Mouse (Mus musculus): ENCODE data around the gene Zfp950. TPM values are rescaled to one million over a fixed set of nuclear protein-coding genes. Genes with fewer than 3 reads are reported as not detected.
"Not testable (repeated sequence)": the region's sequence is repeated elsewhere in the genome, so short reads cannot be mapped to it uniquely, and the experiment has no call there.

Zfp950 gene
- 1 to 10 TPM; 3.6 to 6.7 TPM for total RNA-seq (2021)
- long read RNA-seq, experiment 1, full-length matches to known transcripts = 1 of 5 reads
- long read RNA-seq, experiment 1, partial matches to known transcripts = 0 of 5 reads
- long read RNA-seq, experiment 1, other reads (novel, unspliced or antisense) = 4 of 5 reads
- long read RNA-seq, experiment 2, full-length matches to known transcripts = 2 of 4 reads
- long read RNA-seq, experiment 2, partial matches to known transcripts = 0 of 4 reads
- long read RNA-seq, experiment 2, other reads (novel, unspliced or antisense) = 2 of 4 reads

DNA sequence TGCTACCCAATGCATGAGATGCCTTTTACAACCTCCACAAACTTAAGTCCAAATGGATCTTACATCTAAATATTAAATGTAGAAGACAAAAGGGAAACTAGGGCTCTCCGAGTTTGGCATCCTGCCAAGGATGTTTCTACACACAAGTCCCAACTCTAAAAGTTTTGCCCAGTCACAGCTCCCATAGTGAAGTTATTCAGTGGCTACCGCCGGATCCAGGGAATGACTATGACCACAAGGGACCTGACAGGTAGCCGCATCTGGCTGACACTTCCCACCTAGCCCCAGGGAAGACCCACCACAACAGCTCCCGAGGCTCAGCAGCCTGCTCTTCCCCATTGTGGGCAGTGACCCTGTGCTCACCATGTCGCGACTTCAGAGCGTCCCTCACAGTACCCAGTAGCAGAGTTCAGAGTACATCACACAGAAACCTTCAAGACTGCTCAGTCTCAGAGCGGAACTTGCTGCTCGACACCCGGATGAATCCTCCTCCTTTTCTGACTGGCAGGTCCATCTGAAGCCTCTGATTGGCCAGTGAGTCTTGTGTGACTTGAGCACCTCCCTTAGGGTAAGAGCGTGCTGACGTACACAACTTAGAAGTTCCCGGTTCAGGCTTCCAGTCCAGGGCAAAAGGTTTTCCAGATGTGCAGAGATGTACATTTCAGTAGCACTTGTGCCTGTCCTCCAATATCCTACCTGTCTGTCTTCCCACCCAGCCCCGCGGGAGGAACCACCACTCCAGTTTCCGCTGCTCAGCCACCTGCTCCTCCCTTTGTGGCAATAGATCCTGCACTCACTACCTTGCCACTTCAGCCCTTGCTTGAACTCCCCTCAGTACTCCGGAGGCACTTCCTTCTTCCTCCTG lies at the start of gene Zfp950:
Gene Zfp950, minus strand, starts transcription at position 499 of the 865 bp plus-strand sequence.
- DNase-seq = peak; percentile 59 to 68
- intact Hi-C loops (cut with DNase I) = no loop called here

GRCm38 (mm10) chr19:61183590-61183989 lies 43.0 kb upstream of the Zfp950 start, which contains the start of gene Gm6020:
TSS of gene Gm6020 (plus strand) at chr19:61183890.
- DNase-seq; intact Hi-C loops (cut with DNase I): not testable (repeated sequence)

DNA sequence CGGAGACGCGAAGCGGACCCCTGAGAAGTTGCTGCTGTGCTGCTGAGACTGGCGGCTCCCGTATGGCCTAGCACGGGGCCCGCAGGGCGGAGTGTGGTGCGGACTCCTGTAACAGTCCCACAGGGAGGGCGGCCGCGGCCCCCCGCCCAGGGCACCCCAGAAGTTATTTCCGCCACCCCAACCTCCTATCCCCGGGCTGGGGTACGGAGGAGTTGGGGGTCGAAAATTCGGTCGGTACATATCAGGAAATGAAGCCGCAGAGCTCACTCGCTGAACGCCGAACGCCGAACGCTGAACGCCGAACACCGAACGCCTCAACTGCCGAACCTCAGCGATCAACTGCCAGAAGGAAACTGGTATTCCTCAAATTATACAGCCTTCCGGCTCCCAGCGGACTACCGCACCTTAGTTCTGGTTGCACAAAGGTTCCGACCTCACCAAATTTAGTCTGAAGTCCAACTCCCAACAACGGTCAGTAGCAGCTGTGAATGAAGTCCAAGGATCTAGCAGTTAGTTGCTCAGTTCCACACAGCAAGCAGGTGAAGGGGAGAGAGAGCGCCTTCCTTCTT lies 35.2 kb upstream of the Zfp950 start, which contains the start of gene Gm7102:
Gene Gm7102, minus strand, starts transcription at position 554 of the 569 bp plus-strand sequence.
- intact Hi-C loops (cut with DNase I) = no loop called here

DNA sequence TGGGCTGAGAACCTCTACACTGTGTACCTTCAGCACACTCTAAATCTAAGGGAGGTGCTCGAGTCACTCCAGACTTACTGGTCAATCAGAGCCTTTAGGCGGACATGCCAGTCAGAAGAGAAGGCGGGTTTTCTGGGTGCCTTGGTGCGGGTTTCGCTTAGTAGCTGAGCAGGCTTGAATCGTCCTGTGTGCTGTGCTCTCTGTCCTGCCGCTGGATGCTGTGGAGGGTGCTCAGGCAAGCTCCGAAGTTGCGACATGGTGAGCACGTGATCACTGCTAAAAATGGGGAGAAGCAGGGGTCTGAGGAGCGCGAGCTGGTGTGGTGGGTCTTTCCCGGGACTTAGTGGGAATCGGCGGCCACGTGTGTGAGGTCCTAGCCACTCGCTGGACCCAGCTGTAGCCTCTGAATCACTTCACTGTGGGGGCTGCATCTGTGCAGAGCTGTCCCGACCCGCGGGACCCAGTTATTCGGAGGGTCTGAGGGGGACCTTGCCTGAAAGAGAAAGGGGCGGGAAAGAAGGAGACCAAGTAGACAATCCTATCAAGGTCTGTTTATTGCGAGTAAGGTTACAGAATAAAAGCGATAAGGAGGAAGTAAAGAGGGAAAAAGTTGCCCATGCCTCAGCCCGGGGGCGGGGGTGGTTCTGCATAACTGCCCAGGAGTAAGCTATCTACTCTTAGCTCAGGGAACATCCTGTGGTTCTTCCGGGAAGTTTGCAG lies 11.2 kb upstream of the Zfp950 start:
- intact Hi-C loops (cut with DNase I) = no loop called here
- no peak for DNase-seq

More for the DNA sequence above, 35.2 kb upstream of the Zfp950 start, which contains the start of gene Gm7102:
- DNase-seq = no peak

DNA sequence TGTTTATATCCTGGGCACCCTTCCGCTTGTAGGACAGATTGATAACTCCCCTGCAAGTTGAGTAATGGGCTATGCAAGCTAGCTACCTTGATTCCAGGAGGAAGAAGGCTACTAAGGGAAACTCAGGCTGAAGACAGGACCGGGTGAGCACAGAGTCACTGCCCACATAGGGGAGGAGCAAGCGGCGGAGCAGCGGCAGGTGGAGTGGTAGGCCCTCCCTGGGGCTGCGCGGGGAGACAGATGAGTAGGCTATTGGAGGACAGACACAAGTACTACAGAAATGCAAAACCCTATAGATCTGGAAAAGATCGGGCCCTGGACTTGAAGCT lies 10.7 kb upstream of the Zfp950 start:
- no peak for DNase-seq
- intact Hi-C loops (cut with DNase I) = no loop called here

DNA sequence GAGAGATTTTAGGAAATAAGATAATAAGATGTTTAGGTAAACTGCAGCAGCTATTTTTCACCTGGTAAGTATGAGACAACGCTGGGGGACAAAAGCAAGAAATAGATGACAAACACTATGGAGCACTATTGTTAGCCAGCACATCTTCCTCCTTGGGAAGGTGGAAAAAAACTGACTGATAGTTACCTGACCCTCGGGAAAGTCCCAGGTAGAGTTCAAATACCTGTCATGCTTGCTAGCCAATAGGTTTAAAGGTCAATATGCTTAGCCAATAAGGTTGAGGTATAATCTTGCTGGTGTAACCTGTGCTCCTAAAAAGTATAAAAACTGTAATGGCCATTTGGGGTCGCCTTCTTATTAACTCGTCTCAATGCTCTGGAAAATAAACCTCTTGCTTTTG lies 659 bp upstream of the Zfp950 start:
- no peak for DNase-seq
- intact Hi-C loops (cut with DNase I) = no loop called here

GRCm38 (mm10) chr19:61138655-61139054 lies 2.0 kb downstream of the Zfp950 start:
- no peak for DNase-seq

GRCm38 (mm10) chr19:61131096-61131495 lies 9.5 kb downstream of the Zfp950 start:
- DNase-seq = no peak
- intact Hi-C loops (cut with DNase I) = no loop called here

More at GRCm38 (mm10) chr19:61138655-61139054, 2.0 kb downstream of the Zfp950 start:
- intact Hi-C loops (cut with DNase I) = no loop called here

- DNase-seq = no peak
- intact Hi-C loops (cut with DNase I) = no loop called here
Measured at GRCm38 (mm10) chr19:61110184-61110583, 30.5 kb downstream of the Zfp950 start.

DNA sequence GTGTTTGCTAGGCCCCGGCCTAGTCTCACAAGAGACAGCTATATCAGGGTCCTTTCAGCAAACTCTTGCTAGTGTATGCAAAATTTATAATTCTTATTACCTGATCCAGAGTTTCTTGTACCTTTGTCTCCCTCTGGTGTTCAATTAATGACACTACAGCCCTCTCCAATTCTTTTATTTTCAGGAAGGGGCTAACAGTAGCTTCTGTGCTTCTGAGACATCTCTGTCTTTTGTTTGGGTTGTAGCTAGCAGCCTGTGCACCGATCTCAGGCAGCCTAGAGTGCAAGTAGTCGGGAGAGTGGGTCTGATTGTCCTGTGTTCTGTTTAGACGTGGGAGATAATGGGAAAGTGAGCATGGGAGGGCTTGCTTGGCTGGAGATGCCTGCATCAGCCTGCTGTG lies 42.9 kb downstream of the Zfp950 start:
- no peak for DNase-seq
- intact Hi-C loops (cut with DNase I) = no loop called here

- intact Hi-C loops (cut with DNase I) = no loop called here
- DNase-seq = no peak
Measured at GRCm38 (mm10) chr19:61096776-61097175, 43.9 kb downstream of the Zfp950 start.

GRCm38 (mm10) chr19:61090541-61090940 lies 50.1 kb downstream of the Zfp950 start:
- intact Hi-C loops (cut with DNase I) = no loop called here
- DNase-seq = no peak

DNA sequence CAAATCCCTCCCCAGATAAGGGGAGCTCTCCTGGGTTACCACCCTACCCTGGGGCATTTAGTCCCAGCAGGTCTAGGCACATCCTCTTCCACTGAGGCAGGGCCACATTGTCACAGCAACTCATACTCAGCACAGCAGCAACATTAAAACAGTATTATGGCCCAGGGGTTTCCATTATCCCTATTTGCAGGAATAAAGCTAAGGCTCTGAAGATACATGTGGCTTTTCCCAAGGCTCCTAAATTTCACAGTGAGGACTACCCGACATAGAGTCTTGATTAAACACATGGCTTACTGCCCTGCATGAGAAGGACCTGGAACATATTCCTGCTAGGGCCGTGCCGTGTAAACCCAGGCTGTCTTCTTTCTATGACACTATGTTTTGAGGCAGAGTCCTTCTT lies 51.6 kb downstream of the Zfp950 start:
- intact Hi-C loops (cut with DNase I) = no loop called here
- DNase-seq = no peak

GRCm38 (mm10) chr19:61087781-61088180 lies 52.9 kb downstream of the Zfp950 start:
- intact Hi-C loops (cut with DNase I) = no loop called here
- no peak for DNase-seq

GRCm38 (mm10) chr19:61085217-61085616 lies 55.4 kb downstream of the Zfp950 start:
- intact Hi-C loops (cut with DNase I) = loop anchor here (2.0 kb wide), 2 partner anchors 196 to 250 kb away; partner anchors contain the start of gene Grk5

GRCm38 (mm10) chr19:61084149-61084940 lies 56.3 kb downstream of the Zfp950 start:
- intact Hi-C loops (cut with DNase I) = loop anchor here (2.0 kb wide), 2 partner anchors 196 to 250 kb away; partner anchors contain the start of gene Grk5
- DNase-seq = peak; percentile 77 to 90

More at GRCm38 (mm10) chr19:61085217-61085616, 55.4 kb downstream of the Zfp950 start:
- DNase-seq = no peak

- intact Hi-C loops (cut with DNase I) = no loop called here
- DNase-seq = no peak
Measured at GRCm38 (mm10) chr19:61083006-61083405, 57.6 kb downstream of the Zfp950 start.

- no peak for DNase-seq
- intact Hi-C loops (cut with DNase I) = no loop called here
Measured at GRCm38 (mm10) chr19:61080251-61080749, 60.3 kb downstream of the Zfp950 start.

- intact Hi-C loops (cut with DNase I) = no loop called here
- no peak for DNase-seq
Measured at GRCm38 (mm10) chr19:61078622-61079021, 62.0 kb downstream of the Zfp950 start.
